Mouse (Mus musculus) neural tube, embryonic 11.5 days (tissue): ENCODE measurements at regions not wholly inside any gene's neighbourhood (a gene's known extent, or its start where the extent isn't known, plus 50 kb on each side); places are given as distances from the start of the nearest gene placed in this dataset.
A peak's percentile ranks its signal among the peaks of the same experiment; 100 is the strongest.

ENCODE experiments used
- ATAC-seq: fragments of 200-750 bp; cut with Nextera tagmentation; 2 replicates; pipeline ENCODE4 v1.8.0; 2017; ENCODE audit warnings: moderate number of reproducible peaks, mild to moderate bottlenecking, moderate TSS enrichment, moderate library complexity; ENCODE audit not compliant: insufficient read depth, low FRiP score, low TSS enrichment
- DNase-seq: peaks from one replicate; pipeline ENCODE4 v3.0.0-alpha.2; 2015; ENCODE audit warnings: low spot score
- H3K27ac ChIP-seq: fragments of 300-500 bp; sonication (generic); 2 replicates; pipeline ENCODE4 v1.5.1; 2014; ENCODE audit warnings: low read depth, mild to moderate bottlenecking, low read length
- H3K27me3 ChIP-seq: fragments of 300-500 bp; sonication (generic); 2 replicates; pipeline ENCODE4 v1.6.1; 2014; ENCODE audit warnings: mild to moderate bottlenecking, low read length, mixed read lengths; ENCODE audit not compliant: control insufficient read depth, insufficient read depth
- H3K36me3 ChIP-seq: fragments of 300-500 bp; sonication (generic); 2 replicates; pipeline ENCODE4 v1.6.1; 2014; ENCODE audit warnings: mild to moderate bottlenecking, low read length, moderate library complexity, mixed read lengths; ENCODE audit not compliant: control insufficient read depth, insufficient read depth
- H3K4me1 ChIP-seq: fragments of 300-500 bp; sonication (generic); 2 replicates; pipeline ENCODE4 v1.6.1; 2014; ENCODE audit warnings: low read length, mixed read lengths; ENCODE audit not compliant: control insufficient read depth, insufficient read depth
- H3K4me2 ChIP-seq: fragments of 300-500 bp; sonication (generic); 2 replicates; pipeline ENCODE4 v1.6.1; 2014; ENCODE audit warnings: low read depth, mild to moderate bottlenecking, moderate library complexity
- H3K4me3 ChIP-seq: fragments of 300-500 bp; sonication (generic); 2 replicates; pipeline ENCODE4 v1.5.1; 2014; ENCODE audit warnings: low read depth, low read length
- H3K9ac ChIP-seq: fragments of 300-500 bp; sonication (generic); 2 replicates; pipeline ENCODE4 v1.6.1; 2014; ENCODE audit warnings: mild to moderate bottlenecking, low read length
- H3K9me3 ChIP-seq: fragments of 300-500 bp; sonication (generic); 2 replicates; pipeline ENCODE4 v1.6.1; 2016; ENCODE audit warnings: low read length; ENCODE audit not compliant: control insufficient read depth
- WGBS: fragments of 180-500 bp; shearing (Covaris S2); extraction: QIAGEN DNeasy Blood & Tissue Kit; methylation state at CpG from one replicate; pipeline ENCODE4 v1.1.7; 2014; 5-methylcytosine and 5-hydroxymethylcytosine counted together

DNA sequence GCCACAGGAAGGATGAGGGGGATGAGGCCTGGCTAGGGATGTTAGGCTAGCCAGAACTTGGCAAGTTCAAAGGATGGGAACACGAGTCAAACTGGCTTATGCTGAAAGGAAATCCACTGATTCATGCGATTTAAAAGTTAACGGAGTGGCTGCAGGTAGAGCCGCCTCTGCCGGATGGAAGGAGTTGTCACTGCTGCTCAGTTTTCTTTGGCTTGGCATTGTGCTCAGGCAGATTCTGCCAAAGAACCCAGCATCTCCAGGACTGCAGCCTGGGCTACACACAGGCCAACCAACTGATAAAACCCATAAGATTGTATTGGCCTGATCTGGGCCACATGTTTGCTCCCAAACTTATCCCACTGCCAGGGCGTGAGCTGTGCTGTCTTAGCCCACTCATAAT is 105.3 kb upstream of the Aldh1a3 start:
- H3K9ac ChIP-seq, result no peak overlapping the region
- H3K4me3 ChIP-seq, result no peak overlapping the region
- 91% methylated on average over 6 of the region's 6 CpGs for WGBS
- no peak overlapping the region for H3K4me2 ChIP-seq
- H3K9me3 ChIP-seq, result no peaks in the 10 kb centered on the region
- no peaks in the 10 kb centered on the region for H3K4me1 ChIP-seq
- ATAC-seq (no peak), DNase-seq (no peak)
- H3K36me3 ChIP-seq, result no peaks in the 10 kb centered on the region
- no peak overlapping the region for H3K27ac ChIP-seq
- no peaks in the 10 kb centered on the region for H3K27me3 ChIP-seq

DNA sequence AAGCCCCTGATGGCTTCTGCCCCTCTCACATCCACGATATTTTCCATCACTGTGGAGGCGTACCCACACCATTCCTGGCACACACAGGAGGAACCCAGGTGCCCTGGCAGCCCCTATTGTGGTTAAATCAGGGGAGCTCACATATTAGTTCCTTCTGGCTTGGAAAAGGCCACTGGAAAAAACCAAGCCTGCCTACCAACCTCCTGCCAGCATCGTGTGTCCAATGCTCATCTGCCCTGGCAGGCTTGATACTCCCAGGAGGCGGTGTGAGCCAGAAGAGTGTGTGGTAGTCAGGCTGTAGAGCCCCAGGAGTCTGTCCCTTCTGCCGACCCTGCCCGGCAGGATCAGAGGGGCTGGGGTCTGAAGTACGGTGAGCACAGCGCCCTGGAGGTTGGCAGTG is 104.7 kb upstream of the Aldh1a3 start:
- WGBS, result 84% methylated on average over 8 of the region's 8 CpGs
- no peak for ATAC-seq

DNA sequence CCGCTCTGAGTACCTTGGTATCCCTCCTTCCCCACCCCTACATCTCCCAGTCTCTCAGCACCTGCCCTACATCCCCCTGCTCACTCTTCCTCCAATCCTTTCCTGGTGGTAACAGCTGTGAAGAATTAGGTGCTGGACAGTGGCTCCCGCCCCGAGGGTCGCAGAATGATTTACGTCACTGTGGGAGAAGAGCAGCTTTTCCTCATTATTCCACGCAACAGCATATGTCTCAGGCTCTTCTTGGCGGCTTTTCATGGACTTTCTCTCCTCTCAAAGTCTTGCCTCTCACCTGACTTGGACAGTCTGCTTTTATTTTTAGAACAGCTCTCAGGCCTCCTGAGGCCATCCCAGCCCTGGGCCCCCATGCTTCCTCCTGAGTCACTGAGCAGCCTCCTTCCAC is 103.8 kb upstream of the Aldh1a3 start:
- no peaks in the 10 kb centered on the region for H3K9me3 ChIP-seq
- no peak overlapping the region for H3K27ac ChIP-seq
- no peaks in the 10 kb centered on the region for H3K27me3 ChIP-seq
- ATAC-seq, result no peak
- H3K36me3 ChIP-seq, result no peaks in the 10 kb centered on the region
- no peaks in the 10 kb centered on the region for H3K4me1 ChIP-seq
- 49% methylated on average over 7 of the region's 7 CpGs for WGBS
- DNase-seq, result no peak
- no peak overlapping the region for H3K4me2 ChIP-seq
- H3K4me3 ChIP-seq, result no peak overlapping the region
- H3K9ac ChIP-seq, result no peak overlapping the region

More for the DNA sequence above, 104.7 kb upstream of the Aldh1a3 start:
- DNase-seq, result no peak
- Histone ChIP-seq H3K9ac (no peak overlapping the region), H3K4me1 (no peaks in the 10 kb centered on the region), H3K4me2 (no peak overlapping the region), H3K36me3 (no peaks in the 10 kb centered on the region), H3K4me3 (no peak overlapping the region), H3K27me3 (no peaks in the 10 kb centered on the region), H3K27ac (no peak overlapping the region), H3K9me3 (no peaks in the 10 kb centered on the region)

DNA sequence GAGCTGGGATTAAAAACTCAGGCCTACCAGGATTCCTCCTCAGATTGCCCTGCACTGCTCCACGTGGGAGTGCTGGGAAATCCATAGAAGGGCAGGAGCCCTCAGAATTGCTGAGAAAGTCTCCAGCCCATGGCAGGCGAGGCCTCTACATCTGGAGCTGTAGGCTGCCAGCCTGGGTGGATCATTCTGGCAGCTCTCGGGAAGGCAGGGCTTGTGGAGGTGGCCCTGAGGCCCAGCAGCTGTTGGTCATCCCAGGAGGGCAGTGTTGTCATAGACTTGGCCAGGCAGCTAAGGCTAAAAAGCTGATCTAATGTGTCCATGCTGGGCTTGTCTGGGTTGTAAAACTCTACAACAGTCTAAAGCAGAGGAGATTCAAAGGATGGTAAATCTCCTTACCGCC is 101.6 kb upstream of the Aldh1a3 start:
- Histone ChIP-seq H3K36me3 (no peaks in the 10 kb centered on the region), H3K9ac (no peak overlapping the region), H3K9me3 (no peaks in the 10 kb centered on the region), H3K4me3 (no peak overlapping the region), H3K4me1 (no peaks in the 10 kb centered on the region), H3K4me2 (no peak overlapping the region), H3K27me3 (no peaks in the 10 kb centered on the region), H3K27ac (no peak overlapping the region)
- no peak for ATAC-seq
- no peak for DNase-seq
- WGBS, result 76% methylated on average over 4 of the region's 4 CpGs

DNA sequence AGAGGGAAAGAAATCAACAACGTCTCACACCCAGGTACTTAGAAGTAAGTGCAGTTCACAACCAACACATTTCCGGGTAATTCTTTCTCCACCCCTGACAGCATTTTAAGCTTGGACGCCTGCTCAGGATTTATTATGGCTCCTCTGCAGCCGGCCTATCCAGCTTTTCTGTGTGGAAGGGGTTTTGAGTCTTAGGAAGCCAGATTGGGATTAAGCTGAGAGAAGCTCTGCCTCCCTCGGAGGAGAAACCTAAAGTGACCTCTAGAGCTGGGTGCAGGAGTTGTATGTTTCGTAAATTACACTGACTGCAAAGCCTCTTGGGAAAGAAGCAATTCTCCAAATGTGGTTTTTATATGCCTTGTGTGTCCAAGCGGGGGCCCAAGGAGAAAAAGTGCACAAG is 96.6 kb upstream of the Aldh1a3 start:
- no peaks in the 10 kb centered on the region for H3K36me3 ChIP-seq
- DNase-seq (no peak), ATAC-seq (no peak)
- no peaks in the 10 kb centered on the region for H3K9me3 ChIP-seq
- H3K27ac ChIP-seq, result no peak overlapping the region
- H3K4me2 ChIP-seq, result no peak overlapping the region
- 50% methylated on average over 7 of the region's 7 CpGs for WGBS
- H3K9ac ChIP-seq, result no peak overlapping the region
- H3K4me3 ChIP-seq, result no peak overlapping the region
- H3K4me1 ChIP-seq, result no peaks in the 10 kb centered on the region
- no peaks in the 10 kb centered on the region for H3K27me3 ChIP-seq

DNA sequence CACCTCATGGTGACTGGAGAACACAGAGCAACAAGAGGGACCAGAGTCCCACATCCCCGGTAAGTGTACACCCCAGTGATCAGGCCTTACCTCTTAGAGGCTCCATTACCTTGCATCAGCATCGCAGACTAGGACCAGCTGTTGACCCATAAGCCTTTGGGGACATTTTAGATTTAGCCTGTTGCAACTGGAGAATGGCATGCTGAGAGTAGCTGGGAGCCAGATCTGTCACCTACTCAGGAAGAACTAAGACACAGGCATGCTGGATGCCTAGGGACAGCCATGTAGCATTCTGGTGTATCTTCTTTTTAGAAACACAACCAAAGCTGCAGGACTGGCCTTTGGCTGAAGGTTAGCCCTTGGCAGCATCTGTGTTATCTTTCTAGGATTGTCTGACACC is 94.2 kb upstream of the Aldh1a3 start:
- no peak overlapping the region for H3K4me3 ChIP-seq
- no peaks in the 10 kb centered on the region for H3K27me3 ChIP-seq
- no peaks in the 10 kb centered on the region for H3K9me3 ChIP-seq
- H3K27ac ChIP-seq, result no peak overlapping the region
- ATAC-seq (no peak), DNase-seq (no peak)
- H3K4me1 ChIP-seq, result no peaks in the 10 kb centered on the region
- H3K9ac ChIP-seq, result no peak overlapping the region
- 94% methylated on average over 2 of the region's 2 CpGs for WGBS
- H3K4me2 ChIP-seq, result no peak overlapping the region
- no peaks in the 10 kb centered on the region for H3K36me3 ChIP-seq

DNA sequence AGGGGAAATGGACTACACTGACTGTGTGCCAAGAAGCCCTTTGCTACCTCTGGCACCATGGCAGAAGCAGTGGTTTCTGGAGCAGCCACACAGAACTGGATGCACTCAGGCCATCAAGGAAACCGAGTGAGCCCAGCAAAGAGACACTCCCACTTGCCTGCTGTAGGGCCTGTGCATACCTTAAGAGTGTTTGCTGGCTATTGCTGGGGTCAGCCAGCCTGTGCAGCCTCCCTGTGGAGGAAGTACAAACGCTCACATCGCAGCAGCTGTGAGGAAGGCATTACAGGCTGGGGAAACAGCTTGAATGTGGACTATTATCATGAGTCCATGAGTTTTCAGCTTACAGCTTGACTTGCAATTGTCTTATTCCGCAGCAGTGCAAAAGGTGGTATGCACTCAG is 88.8 kb upstream of the Aldh1a3 start:
- Histone ChIP-seq H3K4me1 (no peaks in the 10 kb centered on the region), H3K9me3 (no peaks in the 10 kb centered on the region), H3K9ac (no peak overlapping the region), H3K4me3 (no peak overlapping the region), H3K4me2 (no peak overlapping the region), H3K27me3 (no peaks in the 10 kb centered on the region), H3K36me3 (no peaks in the 10 kb centered on the region), H3K27ac (no peak overlapping the region)
- peak; percentile 17 for DNase-seq
- WGBS, result 53% methylated on average over 4 of the region's 4 CpGs
- ATAC-seq, result no peak

DNA sequence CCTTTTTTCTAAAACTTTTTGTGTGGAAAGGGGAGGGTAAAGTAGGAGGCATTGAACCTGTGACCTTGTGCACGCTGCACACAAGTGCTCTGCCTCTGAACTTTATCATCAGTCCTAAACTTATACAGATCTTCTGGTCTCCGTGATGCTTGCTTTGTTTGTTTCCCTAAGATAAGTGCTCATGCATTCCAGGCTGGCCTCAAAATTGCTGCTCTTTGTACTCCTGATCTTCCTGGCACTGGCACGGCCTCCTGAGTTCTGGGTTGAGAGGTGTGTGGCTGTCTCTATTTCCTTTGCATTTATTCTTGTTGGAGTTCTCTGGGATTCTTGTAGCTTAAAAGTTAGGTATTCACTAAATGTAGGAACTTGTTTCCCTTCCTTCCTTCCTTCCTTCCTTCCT is 86.1 kb upstream of the Aldh1a3 start:
- no peaks in the 10 kb centered on the region for H3K36me3 ChIP-seq
- H3K27me3 ChIP-seq, result no peaks in the 10 kb centered on the region
- no peaks in the 10 kb centered on the region for H3K9me3 ChIP-seq
- H3K4me2 ChIP-seq, result no peak overlapping the region
- WGBS, result 77% methylated on average over 3 of the region's 3 CpGs
- no peak overlapping the region for H3K9ac ChIP-seq
- DNase-seq, result no peak
- no peak overlapping the region for H3K4me3 ChIP-seq
- H3K4me1 ChIP-seq, result no peaks in the 10 kb centered on the region
- H3K27ac ChIP-seq, result no peak overlapping the region
- ATAC-seq, result no peak

DNA sequence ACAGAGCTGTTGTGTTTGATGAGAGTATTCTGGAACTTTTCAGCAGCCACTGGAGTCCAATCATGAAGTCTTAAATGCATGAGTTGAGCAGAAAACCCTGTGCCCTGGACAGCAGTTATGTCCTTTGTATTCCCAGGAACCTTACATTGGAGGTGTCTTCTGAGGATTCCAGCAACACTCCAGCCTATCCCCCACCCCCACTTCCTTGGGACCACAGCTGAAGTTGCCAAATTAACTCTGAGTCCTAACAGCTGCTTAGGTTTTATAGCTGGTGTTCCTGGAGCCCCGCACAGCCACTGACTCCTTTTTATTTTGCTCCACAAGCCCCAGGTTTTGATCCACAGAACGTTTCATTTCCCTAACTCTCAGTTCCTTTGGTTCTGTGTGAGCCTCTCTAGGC is 78.4 kb upstream of the Aldh1a3 start:
- 52% methylated on average over 2 of the region's 2 CpGs for WGBS
- no peak overlapping the region for H3K9ac ChIP-seq
- no peaks in the 10 kb centered on the region for H3K27me3 ChIP-seq
- ATAC-seq (no peak), DNase-seq (no peak)
- H3K4me3 ChIP-seq, result no peak overlapping the region
- H3K4me2 ChIP-seq, result no peak overlapping the region
- no peaks in the 10 kb centered on the region for H3K36me3 ChIP-seq
- H3K4me1 ChIP-seq, result no peaks in the 10 kb centered on the region
- no peak overlapping the region for H3K27ac ChIP-seq
- no peaks in the 10 kb centered on the region for H3K9me3 ChIP-seq
